Mouse (Mus musculus): ENCODE data around the gene Trpd52l3.

The Trpd52l3 gene

DNA sequence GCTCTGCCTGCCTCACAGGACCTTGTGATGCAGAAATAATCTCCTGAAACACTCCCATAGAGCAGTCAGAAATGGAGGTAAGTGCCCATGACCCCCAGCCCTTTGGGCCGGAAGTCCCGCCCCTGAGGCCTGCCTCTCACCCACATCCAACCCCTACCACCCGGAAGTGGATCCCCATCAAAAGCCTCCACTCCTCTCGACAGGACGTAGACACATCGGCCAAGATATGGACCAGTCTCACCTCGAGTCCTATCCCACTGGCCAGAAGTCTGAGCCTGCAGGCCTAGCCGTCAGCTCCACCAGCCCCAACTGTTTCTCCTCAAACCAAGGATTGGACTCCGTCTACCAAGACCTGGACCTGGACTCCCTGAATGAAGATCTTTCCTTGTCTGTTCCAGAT, at the start of gene Trpd52l3:
Gene Trpd52l3 (plus strand): TSS at position 170 of the 400 bp plus-strand sequence.
- in situ Hi-C loops (cut with MboI; ENCODE audit: low pct_unique_long_range_greater_than_20kb in 1 of 2, low sequenced_read_pairs in 2 of 2, unreplicated experiment in 1 of 2), result no loop called here

DNA sequence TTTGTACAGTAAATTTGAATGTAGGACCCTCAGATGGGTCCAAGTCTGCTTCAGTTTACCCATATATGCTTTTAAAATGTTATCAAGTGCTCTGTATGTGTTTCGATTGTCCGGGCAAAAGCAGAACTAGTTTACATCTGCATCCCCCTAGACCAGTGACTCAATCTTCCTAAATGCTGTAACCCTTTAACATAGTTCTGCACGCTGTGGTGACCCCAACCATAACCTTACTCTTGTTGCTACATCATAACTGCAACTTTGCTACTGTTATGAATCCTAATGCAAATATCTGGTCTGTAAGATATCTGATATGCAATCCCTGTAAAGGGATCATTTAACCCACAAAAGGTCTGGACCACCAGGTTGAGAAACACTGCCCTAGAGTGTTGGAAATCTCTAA, 49.8 kb upstream of the Trpd52l3 start:
- in situ Hi-C loops (cut with MboI; ENCODE audit: low pct_unique_long_range_greater_than_20kb in 1 of 2, low sequenced_read_pairs in 2 of 2, unreplicated experiment in 1 of 2), result no loop called here

DNA sequence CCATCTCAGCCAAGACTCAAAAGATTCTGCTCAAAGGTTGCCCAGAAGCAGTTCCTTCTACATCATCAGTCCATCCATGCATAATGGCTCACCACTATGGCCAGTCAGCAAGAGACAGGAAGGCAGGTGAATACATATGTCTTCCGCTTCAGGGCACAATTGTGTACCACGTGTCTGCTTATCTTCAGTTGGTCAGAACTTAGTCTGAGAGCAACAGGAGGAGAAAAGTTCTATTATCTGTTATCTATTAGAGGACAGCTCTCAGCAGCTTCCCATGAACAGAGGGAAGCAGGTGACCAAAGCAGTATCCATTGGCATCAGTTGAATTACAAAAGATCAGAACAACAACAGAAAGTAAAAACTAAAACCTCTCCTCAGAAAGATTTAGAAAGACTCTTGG, 48.1 kb upstream of the Trpd52l3 start:
- in situ Hi-C loops (cut with MboI; ENCODE audit: low pct_unique_long_range_greater_than_20kb in 1 of 2, low sequenced_read_pairs in 2 of 2, unreplicated experiment in 1 of 2), result no loop called here

DNA sequence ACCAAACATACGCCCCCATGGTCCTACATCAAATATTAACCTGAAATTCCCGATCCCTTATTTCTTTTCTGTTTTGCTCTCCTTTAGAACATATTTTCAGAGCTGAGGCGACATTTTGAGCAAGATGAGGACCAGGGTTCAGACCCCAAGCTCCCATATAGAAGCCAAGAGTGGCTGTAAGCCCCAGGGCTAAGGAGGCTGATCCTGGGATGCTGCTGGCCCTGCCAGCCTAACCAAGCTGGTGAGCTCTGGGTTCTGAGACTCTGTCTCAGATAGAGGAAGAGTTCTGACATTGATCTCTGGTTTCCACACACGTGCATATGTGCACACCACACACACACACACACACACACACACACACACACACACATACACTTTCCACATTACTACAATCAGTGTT, 42.7 kb upstream of the Trpd52l3 start:
- in situ Hi-C loops (cut with MboI; ENCODE audit: low pct_unique_long_range_greater_than_20kb in 1 of 2, low sequenced_read_pairs in 2 of 2, unreplicated experiment in 1 of 2), result no loop called here

DNA sequence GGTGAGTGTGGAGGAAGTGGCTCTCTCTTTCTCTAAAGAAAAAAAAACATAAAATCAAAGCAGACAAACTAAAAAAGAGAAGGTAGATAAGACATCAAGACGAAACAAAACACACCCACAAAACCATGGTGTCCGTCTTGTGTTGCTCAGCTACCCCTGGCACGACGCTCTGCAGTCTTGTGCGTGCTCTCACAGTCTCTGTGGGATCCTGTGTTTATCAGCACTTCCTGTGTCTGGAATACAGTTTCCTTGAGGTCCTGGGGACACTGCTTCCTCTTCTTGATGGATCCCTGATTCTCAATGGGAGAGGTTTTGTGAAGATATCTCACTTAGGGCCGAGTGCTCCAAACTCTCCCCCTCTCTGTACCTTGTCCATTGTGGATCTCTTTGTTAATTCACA, 41.7 kb upstream of the Trpd52l3 start:
- in situ Hi-C loops (cut with MboI; ENCODE audit: low pct_unique_long_range_greater_than_20kb in 1 of 2, low sequenced_read_pairs in 2 of 2, unreplicated experiment in 1 of 2), result no loop called here

DNA sequence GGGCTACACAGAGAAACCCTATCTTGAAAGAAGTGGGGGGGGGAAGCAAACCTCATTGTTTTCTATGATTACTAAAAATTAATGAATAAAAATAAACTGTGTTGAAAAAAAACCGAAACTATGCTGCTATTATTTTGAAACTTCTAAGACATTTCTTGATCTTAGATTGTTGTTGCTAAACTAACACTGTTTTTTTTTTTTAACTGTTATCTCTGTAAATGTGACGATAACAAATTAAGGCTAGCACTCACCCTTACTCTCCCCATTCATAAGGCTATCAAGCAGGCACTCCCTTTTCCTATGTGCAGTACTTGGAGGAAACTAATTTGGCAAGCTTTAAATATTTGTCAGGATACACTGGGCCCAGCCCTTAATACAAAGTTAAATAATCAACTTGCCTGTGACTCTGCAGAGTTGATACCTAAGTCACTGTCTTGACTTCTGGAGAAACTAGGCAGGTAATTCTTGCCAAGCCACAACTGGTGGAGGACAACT, 39.9 kb upstream of the Trpd52l3 start:
- in situ Hi-C loops (cut with MboI; ENCODE audit: low pct_unique_long_range_greater_than_20kb in 1 of 2, low sequenced_read_pairs in 2 of 2, unreplicated experiment in 1 of 2), result no loop called here

DNA sequence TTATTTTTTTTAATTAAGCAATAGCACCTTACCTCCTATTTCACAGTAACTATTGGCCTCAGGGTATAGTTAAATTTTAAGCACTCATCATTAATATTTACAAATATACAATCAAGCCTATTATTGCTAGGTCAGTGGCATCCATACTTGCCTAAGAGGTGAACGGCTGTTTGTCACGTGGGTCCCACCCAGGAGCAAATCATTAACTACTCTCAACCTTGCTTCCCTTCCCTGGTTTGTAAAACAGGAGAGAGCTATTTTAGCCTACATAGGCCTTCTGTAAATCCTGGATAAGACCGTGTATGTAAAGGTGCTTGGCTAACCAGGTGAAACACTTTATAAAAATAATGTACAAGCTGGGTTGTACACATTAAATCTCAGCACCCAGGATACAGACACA, 35.6 kb upstream of the Trpd52l3 start:
- in situ Hi-C loops (cut with MboI; ENCODE audit: low pct_unique_long_range_greater_than_20kb in 1 of 2, low sequenced_read_pairs in 2 of 2, unreplicated experiment in 1 of 2), result no loop called here

DNA sequence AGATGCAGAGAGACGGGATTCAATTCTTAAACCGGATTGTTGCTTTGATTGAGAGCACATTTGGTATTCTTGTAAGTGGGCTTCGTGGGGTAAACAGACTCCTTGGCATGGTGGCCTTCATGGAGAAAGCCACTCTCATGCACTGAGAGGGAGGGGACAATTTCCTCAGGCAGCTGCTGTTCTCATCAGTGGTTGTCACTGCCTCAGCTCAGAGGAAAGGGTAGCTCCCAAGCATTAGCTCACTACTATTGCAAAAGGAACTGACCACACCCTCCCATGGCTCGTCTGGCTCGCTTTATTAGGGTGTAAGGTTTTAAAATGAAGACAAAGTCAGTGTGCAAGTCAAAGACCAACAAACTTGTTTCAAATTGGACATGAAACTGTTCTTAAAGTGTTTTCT, 30.2 kb upstream of the Trpd52l3 start:
- in situ Hi-C loops (cut with MboI; ENCODE audit: low pct_unique_long_range_greater_than_20kb in 1 of 2, low sequenced_read_pairs in 2 of 2, unreplicated experiment in 1 of 2), result no loop called here

DNA sequence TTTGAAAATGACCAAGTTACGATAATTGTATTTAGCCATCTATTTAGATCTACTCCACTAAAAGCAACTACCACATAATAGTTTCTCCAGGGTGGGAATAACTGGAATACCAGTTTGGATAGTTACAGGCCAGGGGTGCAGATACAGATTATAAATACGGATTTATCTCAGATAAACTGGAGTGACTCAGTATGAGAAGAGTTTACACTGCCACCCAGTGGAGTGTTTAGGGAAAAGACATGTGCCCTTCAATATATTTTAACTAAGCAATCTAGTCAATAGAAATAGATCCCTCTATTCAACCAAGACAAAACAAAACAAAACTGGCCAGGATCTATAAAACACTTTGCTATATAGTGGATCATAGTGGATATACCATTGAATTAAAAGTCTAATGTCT, 24.7 kb upstream of the Trpd52l3 start:
- in situ Hi-C loops (cut with MboI; ENCODE audit: low pct_unique_long_range_greater_than_20kb in 1 of 2, low sequenced_read_pairs in 2 of 2, unreplicated experiment in 1 of 2), result no loop called here

DNA sequence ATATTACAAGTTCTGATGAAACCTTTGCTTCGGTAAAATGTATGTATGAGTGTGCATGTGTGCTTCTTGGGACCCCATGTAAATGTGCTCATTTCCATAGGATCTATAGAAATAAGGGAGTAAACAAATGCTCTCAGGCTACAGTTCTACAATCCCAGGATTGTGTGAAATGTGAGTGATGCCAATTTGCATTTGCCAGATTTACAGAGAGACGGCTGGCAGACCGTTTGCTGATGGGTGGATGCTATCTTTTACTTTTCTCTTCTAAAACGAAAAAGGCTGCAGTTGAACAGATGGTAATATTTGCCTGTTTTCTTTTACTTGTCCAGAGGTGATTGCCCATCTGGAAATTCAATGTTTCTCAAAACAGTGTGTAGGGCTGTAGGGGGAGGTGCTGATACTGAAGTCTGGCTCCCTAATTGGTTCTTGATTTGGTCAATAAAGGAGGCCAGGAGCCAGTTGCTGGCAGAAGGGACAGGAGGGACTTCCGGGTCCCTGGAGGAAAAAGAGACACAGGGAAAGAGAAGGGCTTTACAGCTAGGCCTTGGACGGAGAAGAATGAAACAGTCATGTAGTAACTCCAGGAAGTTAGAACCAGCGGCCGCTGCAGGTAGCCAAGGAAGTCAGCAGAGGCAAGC, 24.0 kb upstream of the Trpd52l3 start:
- in situ Hi-C loops (cut with MboI; ENCODE audit: low pct_unique_long_range_greater_than_20kb in 1 of 2, low sequenced_read_pairs in 2 of 2, unreplicated experiment in 1 of 2), result no loop called here

DNA sequence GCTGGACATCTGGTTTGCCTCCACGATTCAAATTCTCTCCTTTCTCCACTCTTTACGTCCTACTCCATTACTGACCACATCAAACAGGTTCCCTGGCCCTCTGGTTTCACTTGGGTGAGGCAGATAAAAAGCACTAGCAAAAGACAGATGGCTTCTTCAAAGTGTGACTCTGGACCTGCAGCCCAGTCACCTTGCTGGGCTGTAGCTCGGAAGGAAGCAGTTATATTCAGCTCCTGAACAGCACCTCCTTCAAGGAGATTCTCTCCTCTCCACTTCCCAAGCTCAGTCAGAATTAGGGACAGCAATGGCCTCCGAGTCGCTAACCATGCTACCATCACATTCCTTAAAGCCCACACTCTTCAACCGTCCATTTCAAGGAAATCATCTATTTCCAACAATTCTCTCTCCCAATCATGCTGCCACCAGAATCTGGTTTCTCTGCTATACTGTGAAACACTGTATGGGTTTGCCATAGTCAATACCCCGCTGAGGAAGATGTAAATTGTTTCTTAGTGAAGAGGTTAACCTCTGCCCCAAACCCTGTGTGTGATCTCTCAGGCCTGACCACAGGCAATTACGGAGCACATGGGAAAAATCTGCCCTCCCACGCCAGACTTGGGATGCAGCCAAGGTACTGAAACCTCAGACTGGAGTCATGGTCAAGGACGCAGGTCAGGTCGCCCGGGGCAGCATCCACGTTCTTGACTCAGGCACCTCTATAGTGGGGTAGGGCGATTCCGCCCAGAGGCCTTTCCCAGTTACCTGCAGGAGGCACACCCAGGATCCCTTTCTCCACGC, 19.2 kb upstream of the Trpd52l3 start:
- in situ Hi-C loops (cut with MboI; ENCODE audit: low pct_unique_long_range_greater_than_20kb in 1 of 2, low sequenced_read_pairs in 2 of 2, unreplicated experiment in 1 of 2), result no loop called here

DNA sequence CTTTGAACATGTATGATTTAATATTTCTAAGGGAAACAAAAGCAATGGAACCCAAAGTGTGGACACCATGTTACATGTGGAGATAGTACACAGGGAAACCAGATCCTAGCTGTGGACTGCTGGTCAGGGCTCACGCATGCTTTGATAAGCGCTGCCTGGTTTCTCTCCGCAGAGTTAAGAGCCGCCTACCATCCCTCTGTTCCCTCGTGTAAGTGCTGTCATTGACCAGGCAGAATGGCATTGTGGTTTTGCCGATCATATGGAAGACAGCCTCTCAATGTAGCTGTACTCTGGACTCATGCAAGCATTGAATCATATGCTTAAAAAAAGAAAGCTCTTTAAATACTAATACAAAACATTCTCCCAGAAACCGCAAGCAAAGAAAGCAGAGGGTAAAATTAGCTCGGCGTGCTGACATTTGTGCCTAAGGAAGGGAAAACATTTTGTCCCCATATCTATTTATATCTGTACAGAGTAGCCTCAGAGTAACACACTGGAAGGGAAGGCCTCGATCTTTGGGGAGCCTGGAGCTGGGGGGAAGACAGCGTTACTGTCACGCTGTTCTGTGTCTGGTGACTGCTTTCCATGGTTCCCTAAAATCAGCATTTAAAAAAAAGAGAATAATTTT, 17.0 kb upstream of the Trpd52l3 start:
- in situ Hi-C loops (cut with MboI; ENCODE audit: low pct_unique_long_range_greater_than_20kb in 1 of 2, low sequenced_read_pairs in 2 of 2, unreplicated experiment in 1 of 2), result no loop called here

DNA sequence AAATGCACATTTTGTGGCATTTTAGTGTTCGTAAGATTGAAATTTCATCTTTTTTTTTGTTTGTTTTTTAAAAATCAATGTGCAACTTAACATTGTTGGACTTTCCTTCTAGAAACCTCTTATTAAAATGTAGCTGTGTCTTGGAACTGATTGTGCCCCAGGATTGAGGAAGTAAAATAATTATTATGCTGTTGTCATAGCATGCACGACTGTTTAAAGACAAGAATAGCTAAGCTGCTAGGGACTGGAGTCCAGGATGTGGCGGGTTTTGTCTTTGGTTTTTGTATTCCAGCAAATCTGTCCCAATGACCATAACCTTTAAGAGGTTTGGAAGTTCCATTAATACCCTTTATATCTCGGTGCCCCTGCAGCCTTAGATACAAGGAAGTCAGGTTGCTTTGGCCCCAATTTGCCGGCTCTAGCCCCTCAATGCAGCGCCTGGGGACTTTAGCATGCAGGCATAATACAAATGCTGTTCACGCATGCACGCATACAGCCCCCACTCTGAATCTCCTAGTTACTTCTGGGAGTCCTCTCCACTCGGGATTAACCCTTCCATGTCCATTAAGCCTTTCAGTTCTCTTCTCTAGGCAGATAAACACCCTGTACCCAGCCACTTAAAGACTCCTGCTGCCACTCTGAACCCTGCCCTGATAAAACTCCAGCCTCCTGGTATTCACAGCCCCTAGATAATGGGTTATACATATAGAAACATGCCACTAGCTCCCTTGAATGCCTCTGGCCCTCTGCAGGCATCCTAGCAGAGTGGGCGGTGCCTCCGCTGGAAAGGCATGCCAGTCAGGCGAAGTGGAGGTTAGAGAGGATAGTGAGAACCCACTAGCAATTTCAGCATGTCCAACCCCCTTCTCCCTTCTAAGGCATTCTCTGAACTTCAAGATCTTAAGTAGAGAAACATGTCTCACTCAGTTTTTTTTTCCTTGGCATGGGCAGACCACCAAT, 2.9 kb upstream of the Trpd52l3 start:
- in situ Hi-C loops (cut with MboI; ENCODE audit: low pct_unique_long_range_greater_than_20kb in 1 of 2, low sequenced_read_pairs in 2 of 2, unreplicated experiment in 1 of 2), result no loop called here

DNA sequence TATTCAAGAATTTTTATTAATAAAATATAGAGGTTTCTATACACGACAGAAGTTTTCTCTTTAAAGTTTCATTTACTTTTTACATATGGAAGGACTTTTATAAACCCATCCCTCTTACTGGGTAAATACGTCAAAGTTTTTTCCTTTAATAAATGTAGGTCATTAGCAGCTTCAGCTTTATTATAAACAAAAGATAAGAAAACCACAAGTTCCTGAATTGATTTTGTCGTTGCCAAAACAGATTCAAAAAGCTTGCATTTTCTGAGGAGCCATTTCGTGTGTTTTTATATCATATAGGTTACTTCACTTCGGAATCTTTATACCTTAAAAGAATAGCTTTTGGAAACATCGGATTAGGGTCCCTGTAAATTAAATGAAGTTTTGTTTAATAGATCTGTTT, 2.0 kb upstream of the Trpd52l3 start:
- in situ Hi-C loops (cut with MboI; ENCODE audit: low pct_unique_long_range_greater_than_20kb in 1 of 2, low sequenced_read_pairs in 2 of 2, unreplicated experiment in 1 of 2), result no loop called here

DNA sequence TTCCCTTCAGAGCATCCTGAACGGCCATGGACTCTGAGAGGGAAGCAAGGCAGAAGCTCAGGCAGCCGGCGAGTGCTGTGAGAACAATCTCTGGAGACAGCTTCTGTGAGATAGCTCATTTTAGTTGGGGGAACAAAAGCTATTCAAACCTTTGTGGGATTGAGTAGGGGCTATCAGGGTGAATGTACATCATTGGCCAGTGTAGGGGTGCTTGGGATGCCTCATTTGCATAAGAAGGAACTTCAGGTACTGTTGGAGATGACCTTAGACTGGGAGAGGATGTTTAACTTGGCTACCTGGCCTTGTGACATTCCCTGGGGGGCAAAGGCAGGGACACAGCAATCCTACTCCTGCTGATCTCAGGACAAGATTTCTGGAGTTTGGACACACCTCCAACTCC, 2.8 kb downstream of the Trpd52l3 start:
- in situ Hi-C loops (cut with MboI; ENCODE audit: low pct_unique_long_range_greater_than_20kb in 1 of 2, low sequenced_read_pairs in 2 of 2, unreplicated experiment in 1 of 2), result no loop called here

DNA sequence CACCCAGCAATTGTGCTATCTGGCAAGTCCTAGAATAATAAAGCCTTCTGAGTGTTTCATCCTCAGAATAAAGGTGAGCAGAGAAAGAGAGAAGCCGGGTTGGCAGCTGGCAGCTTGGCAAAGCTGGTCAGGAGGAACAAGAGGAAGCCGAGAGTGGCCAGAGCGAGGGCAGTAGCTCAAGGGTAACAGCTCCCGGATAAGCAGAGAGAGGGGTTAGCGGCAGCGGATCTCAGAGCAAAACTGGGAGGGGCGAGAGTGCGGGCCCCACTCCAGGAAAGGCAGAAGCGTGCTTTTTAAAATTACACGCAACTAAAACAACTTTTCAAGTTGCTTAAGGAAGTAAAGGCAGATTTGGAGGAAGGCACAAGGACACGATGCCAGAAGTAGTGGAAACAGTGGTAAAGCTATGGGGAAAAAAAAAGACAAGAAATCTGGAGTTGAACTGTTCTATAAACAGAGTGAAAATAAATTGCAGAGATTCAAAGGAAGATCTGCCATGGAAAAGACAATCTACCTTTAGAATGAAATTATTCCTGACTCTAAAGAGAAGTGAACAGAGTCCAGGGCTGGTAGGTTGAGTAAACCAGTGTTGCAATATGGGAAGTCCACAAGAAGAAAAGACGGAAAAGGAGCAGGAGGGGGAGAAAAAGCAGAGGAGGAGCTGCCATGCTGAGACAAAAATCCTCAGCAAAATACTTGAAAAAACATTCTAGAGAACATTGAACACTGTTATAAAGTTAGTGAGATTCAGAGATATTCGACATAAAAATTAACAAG, 7.1 kb downstream of the Trpd52l3 start:
- in situ Hi-C loops (cut with MboI; ENCODE audit: low pct_unique_long_range_greater_than_20kb in 1 of 2, low sequenced_read_pairs in 2 of 2, unreplicated experiment in 1 of 2), result no loop called here

DNA sequence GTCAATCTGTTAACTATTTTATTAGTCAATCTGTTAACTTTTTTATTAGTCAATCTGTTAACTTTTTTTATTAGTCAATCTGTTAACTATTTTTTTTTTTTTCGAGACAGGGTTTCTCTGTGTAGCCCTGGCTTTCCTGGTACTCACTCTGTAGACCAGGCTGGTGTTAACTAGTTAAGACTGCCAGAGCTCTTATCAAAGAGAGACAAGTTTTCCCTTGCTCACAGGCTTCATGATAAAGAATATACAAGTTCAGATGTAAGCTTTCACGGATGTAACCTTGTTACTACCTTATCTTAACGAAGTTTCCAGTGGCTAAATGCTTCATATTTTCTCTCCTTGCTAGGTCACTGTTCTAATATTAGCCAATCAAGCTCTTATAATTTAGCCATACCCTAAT, 10.7 kb downstream of the Trpd52l3 start:
- in situ Hi-C loops (cut with MboI; ENCODE audit: low pct_unique_long_range_greater_than_20kb in 1 of 2, low sequenced_read_pairs in 2 of 2, unreplicated experiment in 1 of 2), result no loop called here

DNA sequence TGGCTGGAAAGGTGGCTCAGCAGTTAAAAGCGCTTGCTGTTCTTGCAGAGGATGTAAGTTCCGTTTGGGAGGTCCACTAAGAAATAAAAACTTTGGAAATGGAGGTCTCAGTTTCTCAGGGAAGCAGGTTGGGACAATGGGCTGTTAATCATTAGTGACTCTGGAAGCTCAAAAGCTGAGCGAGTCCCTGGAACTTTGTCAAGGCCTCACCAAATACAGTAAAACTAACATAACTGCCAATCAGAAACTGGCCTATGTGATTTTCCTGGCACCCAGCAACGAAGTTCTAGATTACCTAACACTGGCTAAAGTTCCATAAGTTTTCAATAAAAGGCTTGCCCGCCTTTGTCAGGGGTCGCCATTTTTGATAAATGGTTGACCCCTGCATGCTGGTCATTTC, 12.6 kb downstream of the Trpd52l3 start:
- in situ Hi-C loops (cut with MboI; ENCODE audit: low pct_unique_long_range_greater_than_20kb in 1 of 2, low sequenced_read_pairs in 2 of 2, unreplicated experiment in 1 of 2), result no loop called here
